Mouse (Mus musculus) hematopoietic stem cell, adult 5-6 weeks (primary cell): ENCODE data around the gene Mab21l1. TPM values are rescaled to one million over a fixed set of nuclear protein-coding genes. Genes with fewer than 3 reads are reported as not detected.

Experiments
- ATAC-seq, 2 experiments: fragments of 125-278 bp in 1 of 2; replicated peaks in 1 of 2; 2 replicates each; pipeline ENCODE4 v1.8.0; 2016 to 2017; ENCODE audit warnings: inconsistent platforms in 2 of 2, mild to moderate bottlenecking in 2 of 2, moderate number of reproducible peaks in 2 of 2, low read depth in 1 of 2, moderate TSS enrichment in 1 of 2; ENCODE audit not compliant: low FRiP score in 2 of 2, poor library complexity in 2 of 2, severe bottlenecking in 2 of 2, insufficient read depth in 1 of 2, low TSS enrichment in 1 of 2
- total RNA-seq: library from RNA; stranded (forward); fragments of 172-1452, 232-1000 nt; gene quantifications from 2 replicates; pipeline ENCODE4 v1.2.3, GENCODE M21; 2017

Gene Mab21l1
- total RNA-seq: not detected in 2 replicates

DNA sequence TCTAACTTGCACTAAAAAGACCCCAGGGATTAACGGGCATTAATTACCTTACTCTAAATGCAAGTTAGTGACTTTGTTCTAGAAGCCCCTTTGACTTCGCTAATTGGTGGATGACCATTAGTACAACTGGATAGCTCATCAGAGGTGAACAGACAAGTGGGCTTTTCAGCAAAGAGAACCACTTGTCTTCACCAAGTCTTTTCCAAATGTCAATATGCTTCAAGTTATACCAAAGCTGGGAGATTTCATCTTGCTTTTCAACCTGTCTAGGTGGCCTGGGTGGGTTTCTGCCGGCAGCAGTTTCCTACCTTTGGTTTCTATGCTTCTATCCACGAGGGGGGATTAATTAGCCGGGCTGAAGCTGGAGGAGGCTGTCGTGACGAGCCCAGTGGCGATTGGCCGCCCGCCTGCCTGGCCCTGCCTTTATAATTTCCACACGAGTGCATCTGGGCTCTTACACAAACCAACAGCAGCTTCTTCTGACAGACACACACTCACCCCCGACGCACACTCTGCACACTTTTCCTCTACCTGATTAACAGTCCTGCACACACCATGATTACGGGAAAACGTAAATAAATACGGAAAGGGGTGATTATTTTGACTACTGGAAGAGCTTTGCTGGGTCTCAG, at the start of gene Mab21l1:
Gene Mab21l1, plus strand, starts transcription at position 455 of the 632 bp plus-strand sequence.
- ATAC-seq: peak; percentile 14 to 47; a peak in 2 of 4 replicates

DNA sequence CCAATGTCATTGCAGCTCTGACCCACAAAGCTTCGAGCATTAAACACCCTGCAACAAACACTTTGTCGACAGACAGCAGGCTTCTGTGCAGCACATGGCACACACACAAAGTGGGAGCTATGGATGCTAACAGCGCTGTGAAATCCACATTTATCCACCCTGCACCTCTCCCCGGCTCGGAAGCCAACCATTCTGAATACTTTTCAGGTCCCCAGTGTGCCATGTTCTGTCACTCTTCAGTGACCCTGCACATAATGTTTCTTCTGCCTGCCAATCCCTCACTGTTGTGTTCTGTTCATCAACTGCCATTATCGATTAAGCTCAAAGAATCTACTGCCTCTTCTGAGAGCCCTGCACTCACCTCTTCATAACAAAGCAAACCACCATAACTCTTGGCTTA, 48.6 kb upstream of the Mab21l1 start:
- no peak for ATAC-seq

DNA sequence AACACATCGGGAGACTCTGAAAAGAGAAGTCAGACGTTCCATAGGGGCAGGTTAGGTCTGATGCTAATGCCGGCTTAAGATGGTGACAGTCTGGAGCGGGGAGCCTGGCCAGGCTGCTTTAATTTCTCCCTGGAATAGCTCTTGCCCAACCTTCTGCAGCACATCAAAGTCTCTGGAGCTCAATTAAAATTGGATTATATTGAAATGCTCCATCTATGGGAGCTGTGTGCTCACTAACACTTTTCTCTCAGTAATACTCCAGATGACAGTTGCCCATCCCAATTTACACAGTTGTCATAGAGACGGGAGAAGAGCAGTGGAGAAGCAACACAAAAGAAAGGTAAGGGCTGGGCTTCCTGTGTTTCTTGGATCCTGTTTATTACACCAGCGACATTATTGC, 40.9 kb upstream of the Mab21l1 start:
- no peak for ATAC-seq

DNA sequence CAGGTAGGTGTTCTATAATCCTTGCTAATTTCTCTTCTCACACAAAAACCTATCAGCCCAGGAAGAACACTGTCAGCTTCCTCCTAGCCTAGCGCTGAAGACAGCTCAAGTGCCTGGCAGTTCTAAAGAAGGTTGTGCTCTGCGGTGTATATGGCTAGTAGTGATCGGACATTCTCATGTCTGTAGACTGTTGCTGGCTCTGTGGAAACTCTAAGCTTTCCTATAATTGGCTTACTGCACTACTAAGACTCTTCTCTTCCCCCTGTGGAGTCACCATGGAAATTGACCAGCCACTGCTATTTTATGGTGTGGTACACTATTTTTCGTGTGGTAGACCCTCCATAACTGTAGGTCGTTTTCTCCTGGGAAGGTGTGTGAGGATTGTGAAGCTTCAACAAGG, 40.1 kb upstream of the Mab21l1 start:
- ATAC-seq: no peak

DNA sequence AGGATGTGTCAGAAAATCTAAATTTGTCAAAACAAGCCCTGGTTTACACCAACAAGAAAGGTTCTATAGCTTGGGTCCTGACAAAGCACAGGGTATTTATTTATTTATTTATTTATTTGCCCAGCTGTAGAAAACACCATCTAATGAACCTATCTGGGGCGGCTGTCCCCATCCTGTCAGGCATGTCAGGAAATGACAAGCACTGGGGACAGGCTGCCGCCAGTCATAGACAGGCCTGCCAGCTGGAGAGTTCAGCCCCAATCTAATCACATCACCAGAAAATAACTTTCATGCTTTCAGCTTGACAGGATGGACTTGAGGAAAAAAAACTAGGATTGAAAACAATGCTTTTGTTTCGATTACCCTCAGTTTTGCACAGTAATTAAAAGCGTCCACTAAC, 39.7 kb upstream of the Mab21l1 start:
- ATAC-seq: no peak

DNA sequence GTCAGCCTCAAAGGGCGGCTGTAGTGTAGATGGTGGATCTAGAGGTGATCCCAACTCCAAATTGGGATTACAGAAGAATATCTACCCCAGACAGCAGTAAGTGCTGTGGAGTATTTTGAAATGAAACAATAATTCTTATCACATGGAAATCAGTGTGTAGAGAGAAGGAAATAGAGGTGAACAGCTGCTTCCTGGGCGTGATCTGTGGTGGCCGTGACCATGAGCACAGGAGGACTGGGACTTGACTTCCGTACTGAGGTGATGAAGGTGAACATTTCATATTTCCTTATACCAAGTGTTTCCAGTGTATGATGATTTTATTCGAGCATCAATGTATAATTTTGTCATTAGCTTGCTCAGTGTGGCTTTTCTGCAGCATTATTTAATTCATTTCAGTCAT, 38.4 kb upstream of the Mab21l1 start:
- peak; percentile 97 to 99 for ATAC-seq

DNA sequence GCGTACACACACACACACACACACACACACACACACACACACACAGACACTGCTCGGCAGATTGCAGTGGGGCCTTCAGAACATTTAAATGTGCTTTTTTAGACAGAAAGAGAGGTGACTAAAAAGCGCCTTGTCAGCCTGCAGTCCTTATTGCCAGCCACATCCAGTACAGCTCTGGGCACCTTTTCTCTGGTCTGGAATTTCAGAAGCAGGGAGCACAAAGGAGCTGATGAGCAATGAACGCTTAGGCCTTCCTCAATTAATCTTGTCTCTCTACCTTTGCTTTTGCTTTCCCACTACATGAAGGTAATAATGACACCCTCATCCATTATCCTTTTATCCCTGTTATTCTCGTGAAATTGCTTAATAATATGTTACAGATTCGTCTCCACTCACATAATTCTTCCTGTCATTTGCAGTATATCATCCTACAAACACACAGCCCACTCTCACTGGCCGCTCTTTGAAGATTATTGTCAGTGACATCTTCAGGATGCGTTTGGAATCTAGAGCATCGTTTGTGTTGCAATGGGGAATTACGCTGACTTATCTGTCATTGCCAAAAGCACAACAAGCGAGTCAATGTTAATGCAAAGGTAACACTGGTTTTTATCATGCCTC, 31.8 kb upstream of the Mab21l1 start:
- ATAC-seq: no peak

DNA sequence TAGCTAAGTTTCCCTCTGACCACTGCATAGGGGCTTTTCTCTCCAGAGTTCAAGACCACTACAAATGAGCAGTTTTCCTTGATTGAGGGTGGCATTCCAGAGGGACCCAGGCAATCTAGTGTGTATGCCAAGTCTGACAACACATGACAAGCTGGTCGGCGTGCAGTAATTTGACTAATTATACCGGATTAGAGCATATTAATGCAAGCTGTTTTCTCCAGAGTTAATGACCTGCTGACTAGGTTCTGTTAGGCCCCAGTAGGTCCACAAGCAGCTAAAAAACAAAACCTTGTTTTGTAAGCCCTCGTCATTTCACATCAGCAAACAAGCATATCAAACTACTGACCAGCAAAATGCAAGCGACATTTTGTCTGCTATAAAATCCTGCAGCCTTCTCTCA, 30.9 kb upstream of the Mab21l1 start:
- ATAC-seq: no peak

DNA sequence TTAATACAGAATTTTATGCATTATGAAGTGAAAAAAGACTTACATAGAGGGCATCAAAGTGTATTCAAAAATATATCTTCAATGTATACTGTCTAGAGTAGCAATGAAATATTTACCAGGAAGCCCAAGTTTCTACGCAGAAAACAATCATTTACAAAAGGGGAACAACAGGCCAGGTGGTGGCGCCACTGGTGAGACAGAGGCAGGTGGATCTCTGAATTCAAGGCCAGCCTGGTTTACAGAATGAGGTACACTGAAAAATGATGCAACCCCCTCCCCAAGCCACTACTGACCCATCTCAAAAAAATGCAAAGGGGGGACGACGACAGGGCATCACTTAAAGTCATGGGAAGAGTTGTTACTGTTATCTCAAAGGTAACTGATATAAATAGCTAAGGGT, 29.8 kb upstream of the Mab21l1 start:
- ATAC-seq: no peak

DNA sequence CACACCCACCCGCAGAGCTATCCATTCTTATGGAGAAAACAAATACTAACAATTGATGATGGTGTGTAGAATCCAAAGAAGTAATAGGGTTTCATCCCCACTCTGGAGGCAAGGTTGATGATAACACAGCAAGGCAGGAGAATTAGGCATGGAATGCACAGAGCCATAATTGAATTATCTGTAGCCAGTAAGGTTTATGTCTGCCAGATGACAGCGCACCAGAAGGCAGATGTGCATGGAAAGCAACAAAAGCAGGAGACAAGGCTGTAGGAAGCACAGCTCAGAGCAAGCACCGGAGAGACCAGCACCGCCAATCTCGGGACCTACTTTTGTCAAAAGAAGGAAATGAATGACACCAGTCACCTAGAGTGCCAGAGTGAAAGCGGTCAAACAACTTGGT, 28.4 kb upstream of the Mab21l1 start:
- ATAC-seq: no peak

DNA sequence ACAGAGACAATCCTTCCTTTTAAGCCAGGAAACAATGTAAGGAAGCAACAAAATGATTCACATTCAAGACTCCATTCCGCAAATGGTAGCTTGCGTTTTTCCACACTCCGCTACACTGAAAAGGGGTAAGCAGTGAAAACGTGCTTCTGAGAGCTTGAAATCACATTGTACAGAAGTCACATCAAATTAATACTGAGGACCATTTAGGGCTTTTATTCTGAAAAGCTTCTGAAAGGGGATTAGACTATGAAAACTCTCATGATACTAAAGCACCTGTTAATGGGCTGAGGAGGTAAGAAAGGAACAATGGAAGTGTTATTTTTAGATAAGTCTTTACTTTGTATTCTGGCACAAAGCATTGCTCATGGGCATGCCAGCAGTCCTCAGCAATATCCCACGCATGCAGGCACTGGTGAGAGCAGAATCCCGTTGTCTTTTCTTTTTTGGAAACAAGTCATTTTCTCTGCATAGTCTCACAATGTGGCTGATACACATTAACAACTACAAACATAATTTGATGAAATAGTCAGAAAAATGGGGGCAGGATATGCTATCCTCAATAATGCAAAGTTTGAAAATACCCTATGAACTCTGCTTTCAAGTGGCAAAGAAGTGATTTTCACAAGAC, 27.2 kb upstream of the Mab21l1 start:
- no peak for ATAC-seq

DNA sequence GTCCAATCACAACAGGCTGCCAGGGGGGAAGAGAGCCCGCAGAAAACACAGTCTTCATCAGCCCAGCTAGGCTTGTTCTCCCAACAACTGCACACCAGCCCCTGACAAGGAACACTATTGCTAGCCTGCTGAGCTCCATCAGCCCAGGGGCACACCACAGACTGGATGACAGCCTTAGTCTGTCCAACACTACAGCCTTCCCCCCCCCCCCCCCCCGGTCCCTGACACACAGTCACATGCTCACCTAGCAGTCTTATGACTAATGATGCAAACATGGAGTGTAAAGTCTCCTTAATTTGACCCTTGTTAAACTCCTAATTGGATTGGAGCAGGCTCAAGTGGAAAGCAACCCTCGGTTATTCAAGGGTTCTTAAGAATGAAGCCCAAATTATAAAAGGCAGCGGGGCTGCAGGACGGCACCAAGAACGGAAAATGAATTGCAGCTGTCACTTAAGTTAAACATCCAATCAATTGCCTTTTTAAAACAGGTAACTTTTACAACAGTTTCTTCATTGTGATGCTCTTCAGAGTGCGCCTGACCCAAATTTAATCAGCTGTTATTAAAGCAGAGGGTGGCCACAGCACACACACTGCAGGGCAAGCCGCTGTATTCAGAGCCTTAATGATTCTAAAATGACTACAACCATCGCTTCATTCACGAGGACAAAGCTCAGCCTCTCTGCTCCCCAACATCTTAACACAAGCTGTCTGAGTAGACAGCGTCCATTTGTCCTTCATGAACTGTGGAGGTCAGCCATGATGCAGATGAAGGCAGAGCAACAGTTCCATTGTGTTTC, 26.3 kb upstream of the Mab21l1 start:
- no peak for ATAC-seq

DNA sequence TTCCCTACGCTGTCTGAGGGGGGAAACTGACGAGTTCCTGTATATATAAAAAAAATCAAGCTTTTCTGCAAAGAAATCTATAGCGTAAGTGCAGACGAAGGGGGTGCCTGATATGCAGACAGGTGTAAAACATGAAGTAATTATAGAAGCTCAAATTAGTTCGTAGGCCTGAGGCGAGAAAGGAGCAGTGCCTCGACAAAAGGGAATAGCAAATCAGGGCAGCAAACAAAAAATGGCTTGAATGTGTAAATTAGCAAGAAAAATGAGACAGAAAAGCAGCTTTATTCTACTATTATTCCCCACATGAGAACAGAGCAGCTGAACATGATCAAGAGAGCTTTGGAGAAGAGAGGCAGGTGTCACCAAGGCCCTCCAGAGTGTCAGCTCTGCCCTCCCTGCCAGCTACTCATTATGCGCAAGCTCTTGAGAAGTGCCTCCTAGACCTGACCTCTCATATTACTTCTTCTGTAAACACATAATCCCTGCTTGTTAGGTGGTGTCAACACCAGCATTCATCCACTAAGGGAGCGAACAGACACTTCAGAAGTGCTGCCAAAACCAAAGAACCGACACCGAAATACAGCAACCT, 25.6 kb upstream of the Mab21l1 start:
- ATAC-seq: no peak

DNA sequence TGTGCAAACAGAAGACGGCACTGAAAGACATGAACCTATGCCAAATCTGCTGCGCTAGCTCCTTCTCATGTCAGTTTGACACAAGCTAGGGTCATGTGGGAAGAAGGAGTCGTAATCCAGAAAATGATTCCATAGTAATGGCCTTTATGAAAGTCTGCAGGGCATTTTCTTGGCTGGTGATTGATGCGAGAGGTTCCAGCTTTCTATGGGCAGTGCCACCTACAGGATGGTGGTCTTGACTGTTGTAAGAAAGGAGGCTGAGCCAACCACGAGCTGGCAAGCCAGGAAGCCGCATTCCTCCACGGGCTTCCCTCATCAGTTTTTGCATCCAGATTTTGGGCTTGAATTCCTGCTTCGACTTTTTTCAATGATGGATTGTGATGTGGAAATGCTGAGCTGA, 24.0 kb upstream of the Mab21l1 start:
- peak; percentile 53 to 68; a peak in 2 of 4 replicates for ATAC-seq

DNA sequence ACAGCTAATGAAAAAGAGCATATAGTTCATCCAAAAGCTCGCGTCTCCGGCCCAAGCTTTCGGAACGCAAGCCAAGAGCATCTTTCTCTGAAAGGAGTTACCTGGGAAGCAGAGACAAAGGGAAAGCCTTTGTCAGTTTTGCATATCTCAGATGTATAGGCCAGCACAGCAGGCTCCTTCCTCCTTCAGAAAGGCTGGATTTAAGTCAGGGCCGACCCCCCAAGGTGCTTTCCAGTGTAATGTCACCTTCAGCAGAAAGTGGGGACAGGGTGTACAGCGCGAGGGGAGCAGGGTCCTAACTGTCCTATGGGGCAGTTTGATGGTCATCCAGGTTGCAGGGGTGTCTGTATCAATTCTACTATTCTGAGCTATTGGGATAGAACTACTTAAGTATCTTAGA, 18.7 kb upstream of the Mab21l1 start:
- ATAC-seq: no peak

DNA sequence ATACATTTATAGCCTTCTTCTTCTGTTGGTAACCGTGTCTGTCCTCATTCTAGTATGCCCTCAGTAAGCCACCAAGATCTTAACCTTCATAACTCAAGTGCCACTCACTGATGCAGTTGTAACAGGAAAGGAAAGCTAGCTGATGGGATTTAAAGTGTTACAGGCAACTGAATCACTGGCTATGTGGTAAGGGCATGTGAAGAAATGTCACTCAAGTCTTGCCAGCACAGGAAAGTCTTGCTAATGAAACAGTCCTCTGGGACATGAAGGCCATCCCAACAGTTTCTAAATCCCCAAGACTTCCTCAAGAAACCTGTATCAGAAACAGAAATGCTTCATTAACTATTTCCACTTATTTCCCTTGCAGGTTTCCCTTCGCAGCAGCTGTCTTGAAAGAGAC, 13.7 kb upstream of the Mab21l1 start:
- no peak for ATAC-seq

DNA sequence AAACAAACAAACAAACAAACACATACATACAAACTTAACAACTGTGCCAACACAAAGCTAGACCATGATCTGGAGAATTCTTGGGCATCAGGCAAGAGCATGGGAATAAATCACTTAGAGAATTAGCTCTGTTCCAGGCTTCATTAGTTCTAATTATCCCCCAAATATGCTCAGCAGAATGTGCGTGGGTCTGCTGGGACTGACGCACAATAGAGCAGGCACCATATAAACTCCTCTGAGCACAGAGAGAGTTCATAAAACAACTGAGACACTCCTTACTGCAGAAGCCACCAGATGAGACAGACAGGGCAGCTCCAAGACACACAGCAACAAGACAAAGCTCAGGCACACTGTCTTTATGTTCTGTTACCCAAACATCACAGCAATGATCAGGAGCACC, 13.0 kb upstream of the Mab21l1 start:
- ATAC-seq: no peak

DNA sequence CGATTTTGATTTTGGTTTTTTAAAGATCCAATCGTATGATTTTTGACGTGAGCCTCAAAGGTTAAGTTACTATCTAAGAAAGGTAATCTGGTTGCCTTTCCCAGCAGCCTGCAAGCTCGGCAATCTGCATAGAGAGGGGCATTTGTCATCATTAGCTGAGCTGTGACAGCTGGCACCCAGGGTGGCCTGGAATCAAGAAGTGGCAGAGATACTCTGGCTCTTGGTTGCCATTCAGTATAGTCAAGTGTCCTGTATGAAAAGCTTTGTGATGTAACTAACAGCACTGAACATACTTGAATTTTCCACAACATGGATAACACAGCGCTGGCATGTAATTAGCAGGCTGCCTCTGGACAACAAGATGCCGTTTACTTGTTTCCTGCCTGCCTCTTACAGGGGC, 8.1 kb upstream of the Mab21l1 start:
- no peak for ATAC-seq
